Mouse (Mus musculus) cerebellum, postnatal 25 days (tissue): ENCODE results near the gene Insl5.

Source experiments
- DNase-seq, 2 experiments: peaks; one replicate each; pipeline ENCODE4 v3.0.0; 2021; ENCODE audit warnings: mixed read lengths in 2 of 2

Gene Insl5

GRCm38 (mm10) chr4:102989391-102989790 is 37.3 kb downstream of the Insl5 start:
- no peak for DNase-seq

GRCm38 (mm10) chr4:102988526-102988925 is 38.1 kb downstream of the Insl5 start:
- no peak for DNase-seq

GRCm38 (mm10) chr4:102987756-102988155 is 38.9 kb downstream of the Insl5 start:
- no peak for DNase-seq

- DNase-seq = no peak
These were observed 39.3 kb downstream of the Insl5 start for GRCm38 (mm10) chr4:102987325-102987724.

GRCm38 (mm10) chr4:102986917-102987316 is 39.7 kb downstream of the Insl5 start:
- peak; percentile 36 to 74 for DNase-seq

- DNase-seq = no peak
These were observed 40.5 kb downstream of the Insl5 start for GRCm38 (mm10) chr4:102986173-102986572.

- no peak for DNase-seq
These were observed 44.9 kb downstream of the Insl5 start for GRCm38 (mm10) chr4:102981709-102982108.

GRCm38 (mm10) chr4:102979385-102979784 is 47.3 kb downstream of the Insl5 start:
- DNase-seq = no peak

- peak; percentile 22 to 32 for DNase-seq
These were observed 48.2 kb downstream of the Insl5 start, which contains the start of gene Tctex1d1 for GRCm38 (mm10) chr4:102978440-102978839. Gene Tctex1d1, plus strand, starts transcription at chr4:102978606.

GRCm38 (mm10) chr4:102977778-102978321 is 48.8 kb downstream of the Insl5 start:
- no peak for DNase-seq

- DNase-seq = no peak
These were observed 50.1 kb downstream of the Insl5 start for GRCm38 (mm10) chr4:102976290-102977275.

GRCm38 (mm10) chr4:102974172-102974571 is 52.5 kb downstream of the Insl5 start:
- DNase-seq = no peak

- DNase-seq = no peak
These were observed 54.6 kb downstream of the Insl5 start for GRCm38 (mm10) chr4:102972071-102972470.

GRCm38 (mm10) chr4:102971159-102971558 is 55.5 kb downstream of the Insl5 start:
- no peak for DNase-seq

GRCm38 (mm10) chr4:102969599-102969998 is 57.0 kb downstream of the Insl5 start:
- no peak for DNase-seq
